Mouse (Mus musculus): Measurements from ENCODE around the gene Cdkl5. TPM values are rescaled to one million over a fixed set of nuclear protein-coding genes. Genes with fewer than 3 reads are reported as not detected.
A peak's percentile ranks its signal among the peaks of the same experiment; 100 is the strongest.

The Cdkl5 gene
- 2.9 and 3.6 TPM in 2 replicates for polyA plus RNA-seq (2016; fragmentation: Nextera tagmentation; extraction: Ambion mirVana)

GRCm38 (mm10) chrX:160994543-160995121 is at the start of gene Cdkl5:
Cdkl5 (minus strand) TSS chrX:160994704.
- Histone ChIP-seq H3K9me3 (replicated peaks) (no peaks in the 10 kb centered on the region), H3K27ac (replicated peaks) (peak within 1 kb of the TSS; percentile 87), H3K4me1 (peaks cover 26% of the 10 kb centered on the region), H3K4me3 (peak within 1 kb of the TSS; percentile 68), H3K36me3 (no peaks in the 10 kb centered on the region), H3K27me3 (ENCODE audit: low read depth, poor library complexity, severe bottlenecking) (peaks cover 86% of the 10 kb centered on the region)
- peak; percentile 92 for DNase-seq (ENCODE audit: low spot score)
- WGBS, result 21% methylated on average over 53 of the region's 53 CpGs

DNA sequence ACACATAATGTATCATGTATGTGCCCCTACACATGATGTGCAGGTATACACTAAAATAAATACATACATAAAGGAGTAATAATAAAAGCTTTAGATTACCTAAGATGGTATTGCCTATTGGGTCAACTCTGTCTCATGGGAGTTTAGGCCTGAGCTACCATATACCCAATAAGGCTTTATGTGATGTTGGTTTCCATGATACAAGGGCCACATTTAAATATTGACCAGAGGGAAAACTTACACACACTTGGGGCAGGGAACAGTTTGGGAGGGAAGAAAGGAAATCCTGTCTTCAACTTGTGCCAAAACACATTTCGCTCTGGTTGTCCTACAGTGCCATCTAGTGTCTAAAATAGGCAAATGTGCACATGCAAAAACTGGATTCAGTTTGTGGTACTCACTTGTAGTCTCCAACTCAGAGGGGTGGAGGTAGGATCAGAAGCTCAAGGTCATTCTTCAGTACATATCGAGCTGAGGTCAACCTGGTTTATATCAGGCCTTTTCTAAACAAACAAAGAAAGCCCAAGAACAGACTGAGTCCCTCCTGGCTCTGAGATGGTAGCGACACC is 38.8 kb upstream of the Cdkl5 start:
- peak; percentile 21 for DNase-seq (ENCODE audit: low spot score)
- H3K27me3 ChIP-seq (ENCODE audit: low read depth, poor library complexity, severe bottlenecking), result peaks cover 62% of the 10 kb centered on the region
- no peak overlapping the region for H3K27ac ChIP-seq (replicated peaks)
- H3K4me3 ChIP-seq, result no peak overlapping the region
- WGBS, result 46% methylated on average over 3 of the region's 3 CpGs
- no peaks in the 10 kb centered on the region for H3K9me3 ChIP-seq (replicated peaks)
- no peaks in the 10 kb centered on the region for H3K36me3 ChIP-seq
- H3K4me1 ChIP-seq, result no peaks in the 10 kb centered on the region

DNA sequence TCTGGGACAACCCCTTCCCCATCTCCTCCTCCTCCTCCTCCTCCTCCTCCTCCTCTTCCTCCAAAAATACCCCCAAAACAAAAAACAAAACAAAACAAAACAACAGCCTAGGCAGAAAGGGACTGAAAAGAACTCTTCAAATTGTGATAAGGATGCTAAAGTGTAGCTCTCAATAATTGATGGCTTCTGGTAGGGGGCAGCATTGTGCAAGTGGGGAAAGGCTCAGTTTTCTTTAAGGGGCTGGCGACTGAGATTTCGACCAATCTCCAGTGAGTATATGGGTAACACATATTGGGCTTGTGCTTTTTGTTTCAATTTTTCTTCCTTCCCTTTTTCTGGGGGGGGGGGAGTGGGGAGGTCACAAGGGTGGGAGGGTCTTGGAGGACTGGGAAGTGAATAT is 37.9 kb upstream of the Cdkl5 start:
- no peak for DNase-seq (ENCODE audit: low spot score)
- no peak overlapping the region for H3K27ac ChIP-seq (replicated peaks)
- no peak overlapping the region for H3K4me3 ChIP-seq
- H3K9me3 ChIP-seq (replicated peaks), result no peaks in the 10 kb centered on the region
- 56% methylated on average over 2 of the region's 2 CpGs for WGBS
- H3K4me1 ChIP-seq, result no peaks in the 10 kb centered on the region
- H3K27me3 ChIP-seq (ENCODE audit: low read depth, poor library complexity, severe bottlenecking), result peaks cover 69% of the 10 kb centered on the region
- no peaks in the 10 kb centered on the region for H3K36me3 ChIP-seq

GRCm38 (mm10) chrX:161030233-161030632 is 35.7 kb upstream of the Cdkl5 start:
- Histone ChIP-seq H3K4me1 (no peaks in the 10 kb centered on the region), H3K9me3 (replicated peaks) (no peaks in the 10 kb centered on the region), H3K27me3 (ENCODE audit: low read depth, poor library complexity, severe bottlenecking) (peaks cover 69% of the 10 kb centered on the region), H3K36me3 (no peaks in the 10 kb centered on the region), H3K27ac (replicated peaks) (no peak overlapping the region), H3K4me3 (no peak overlapping the region)
- DNase-seq (ENCODE audit: low spot score), result no peak

DNA sequence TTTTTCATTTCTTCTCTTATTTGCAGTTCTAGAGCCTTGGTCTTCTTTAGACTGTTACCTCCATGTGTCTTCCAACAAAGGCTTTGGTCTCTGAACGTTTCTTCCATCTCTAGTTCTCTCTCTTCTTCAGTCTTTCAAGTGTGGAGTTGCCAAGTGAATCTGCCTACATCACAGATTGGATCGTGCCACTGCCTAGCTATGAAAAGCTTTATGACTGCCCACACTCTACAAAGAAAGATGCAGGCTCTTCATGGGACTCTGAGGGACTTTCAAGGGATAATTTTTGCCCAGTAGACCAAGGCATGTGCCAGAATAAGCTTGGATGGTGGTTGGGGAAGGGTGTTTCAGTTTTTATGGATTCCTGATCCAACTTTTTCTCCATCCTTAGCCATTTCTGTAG is 30.0 kb upstream of the Cdkl5 start:
- Histone ChIP-seq H3K4me3 (no peak overlapping the region), H3K4me1 (no peaks in the 10 kb centered on the region), H3K27me3 (ENCODE audit: low read depth, poor library complexity, severe bottlenecking) (peaks cover 80% of the 10 kb centered on the region), H3K36me3 (no peaks in the 10 kb centered on the region), H3K27ac (replicated peaks) (no peak overlapping the region), H3K9me3 (replicated peaks) (no peaks in the 10 kb centered on the region)
- no peak for DNase-seq (ENCODE audit: low spot score)
- WGBS, result 76% methylated on average over 2 of the region's 2 CpGs

GRCm38 (mm10) chrX:161021548-161021947 is 27.0 kb upstream of the Cdkl5 start:
- no peak overlapping the region for H3K27ac ChIP-seq (replicated peaks)
- H3K4me1 ChIP-seq, result no peaks in the 10 kb centered on the region
- WGBS, result 87% methylated on average over 7 of the region's 7 CpGs
- no peaks in the 10 kb centered on the region for H3K36me3 ChIP-seq
- H3K4me3 ChIP-seq, result no peak overlapping the region
- no peak for DNase-seq (ENCODE audit: low spot score)
- H3K27me3 ChIP-seq (ENCODE audit: low read depth, poor library complexity, severe bottlenecking), result peaks cover 86% of the 10 kb centered on the region
- no peaks in the 10 kb centered on the region for H3K9me3 ChIP-seq (replicated peaks)

DNA sequence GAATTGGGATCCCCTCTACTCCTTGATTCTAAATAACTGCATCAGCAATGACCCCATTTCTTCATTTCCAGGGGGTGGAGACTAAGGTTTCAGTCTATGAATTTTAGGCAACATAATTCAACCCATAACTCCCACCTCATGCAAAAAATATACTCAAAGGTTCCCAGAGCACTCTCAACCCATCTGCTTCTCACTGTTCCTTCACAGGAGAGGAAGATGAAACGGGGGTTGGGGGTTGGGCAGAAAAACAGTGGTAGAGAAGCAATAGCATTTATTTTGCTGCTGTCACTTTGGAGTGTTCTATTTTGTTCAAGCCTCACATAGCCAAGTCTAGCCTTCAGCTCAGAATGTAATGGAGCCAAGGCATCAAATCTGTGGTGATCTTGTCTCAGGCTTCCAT is 23.7 kb upstream of the Cdkl5 start:
- H3K4me1 ChIP-seq, result no peaks in the 10 kb centered on the region
- no peak overlapping the region for H3K27ac ChIP-seq (replicated peaks)
- no peaks in the 10 kb centered on the region for H3K9me3 ChIP-seq (replicated peaks)
- H3K36me3 ChIP-seq, result no peaks in the 10 kb centered on the region
- DNase-seq (ENCODE audit: low spot score), result no peak
- H3K4me3 ChIP-seq, result no peak overlapping the region
- H3K27me3 ChIP-seq (ENCODE audit: low read depth, poor library complexity, severe bottlenecking), result peaks cover 85% of the 10 kb centered on the region
- WGBS, result 84% methylated on average over 1 of the region's 1 CpGs

- no peak for DNase-seq (ENCODE audit: low spot score)
- Histone ChIP-seq H3K27me3 (ENCODE audit: low read depth, poor library complexity, severe bottlenecking) (peaks cover 94% of the 10 kb centered on the region), H3K4me1 (no peaks in the 10 kb centered on the region), H3K27ac (replicated peaks) (no peak overlapping the region), H3K9me3 (replicated peaks) (no peaks in the 10 kb centered on the region), H3K4me3 (no peak overlapping the region), H3K36me3 (no peaks in the 10 kb centered on the region)
- WGBS, result 87% methylated on average over 1 of the region's 1 CpGs
Observed at GRCm38 (mm10) chrX:161006272-161006671, 11.8 kb upstream of the Cdkl5 start.

DNA sequence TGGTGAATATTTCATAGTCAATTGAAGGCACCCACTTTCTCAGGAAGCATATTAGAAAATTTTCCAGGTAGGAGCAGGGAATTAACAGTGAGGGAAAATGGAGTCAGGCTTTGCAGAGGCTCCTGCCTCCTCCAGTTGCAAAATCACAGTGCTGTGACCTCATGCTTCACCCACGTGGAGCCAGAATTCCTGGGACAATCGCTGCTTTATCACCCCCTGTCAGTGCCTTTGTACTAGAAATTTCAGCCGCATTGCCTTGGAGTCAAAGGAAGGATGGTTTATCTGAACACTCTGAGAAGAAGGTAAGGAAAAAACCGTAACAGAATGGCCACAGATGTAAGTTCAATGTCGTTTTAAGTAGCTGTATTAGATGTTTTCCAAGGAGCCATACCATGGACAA is 1.5 kb upstream of the Cdkl5 start:
- Histone ChIP-seq H3K4me1 (peaks cover 26% of the 10 kb centered on the region), H3K4me3 (0 out of 2 replicates have a peak overlapping the region, but pooled peaks have one; percentile 68), H3K9me3 (replicated peaks) (no peaks in the 10 kb centered on the region), H3K36me3 (no peaks in the 10 kb centered on the region), H3K27ac (replicated peaks) (peak overlapping the region; percentile 85; the same call in 1 of the 2 replicates), H3K27me3 (ENCODE audit: low read depth, poor library complexity, severe bottlenecking) (peaks cover 95% of the 10 kb centered on the region)
- WGBS, result 27% methylated on average over 5 of the region's 5 CpGs
- peak; percentile 28 for DNase-seq (ENCODE audit: low spot score)

- 21% methylated on average over 31 of the region's 31 CpGs for WGBS
- Histone ChIP-seq H3K36me3 (no peaks in the 10 kb centered on the region), H3K4me3 (peak overlapping the region; percentile 68), H3K27me3 (ENCODE audit: low read depth, poor library complexity, severe bottlenecking) (peaks cover 90% of the 10 kb centered on the region), H3K27ac (replicated peaks) (peak overlapping the region; percentile 85), H3K9me3 (replicated peaks) (no peaks in the 10 kb centered on the region), H3K4me1 (peaks cover 26% of the 10 kb centered on the region)
- no peak for DNase-seq (ENCODE audit: low spot score)
Observed at GRCm38 (mm10) chrX:160995131-160995667, 695 bp upstream of the Cdkl5 start.

DNA sequence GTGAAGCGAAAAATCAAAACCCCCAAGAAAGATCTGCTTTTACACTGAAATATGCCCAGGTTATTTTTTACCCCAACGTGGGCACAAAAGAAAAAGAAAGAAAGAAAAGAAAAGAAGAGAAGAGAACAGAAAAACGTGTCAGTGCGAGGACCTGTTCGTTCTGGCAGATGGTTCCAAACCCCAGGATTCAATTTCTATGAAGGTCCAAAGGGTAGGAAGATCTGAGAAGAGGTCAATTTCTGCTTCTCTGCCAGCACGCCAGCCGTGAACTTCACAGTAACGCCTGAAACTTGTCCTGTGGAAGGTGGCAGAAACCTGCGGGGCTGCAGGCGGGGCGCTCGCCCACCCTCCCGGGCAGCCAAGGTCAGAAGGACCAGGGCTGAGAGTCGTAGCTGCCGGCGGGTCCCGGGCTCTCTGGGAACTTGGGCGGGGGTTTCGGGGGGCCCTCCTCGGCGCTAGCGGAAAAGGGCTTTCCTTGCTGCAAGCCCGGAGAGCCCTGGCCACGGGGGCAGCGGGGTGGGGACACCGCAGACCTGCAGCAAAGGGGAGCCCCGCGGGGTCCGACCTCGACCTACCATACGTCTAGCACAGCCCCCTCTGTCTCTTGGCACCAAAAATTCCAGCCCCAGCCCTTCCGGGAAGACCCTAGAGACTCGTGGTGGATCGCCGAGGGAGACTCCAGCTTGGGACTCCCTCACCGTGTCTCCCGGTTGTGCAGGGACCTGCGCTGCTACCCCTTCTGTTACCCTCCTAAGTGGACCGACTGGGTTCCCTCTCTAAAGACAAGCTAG is 560 bp downstream of the Cdkl5 start:
- Histone ChIP-seq H3K4me1 (peaks cover 26% of the 10 kb centered on the region), H3K36me3 (0 out of 2 replicates have a peak, but pooled peaks cover 3% of the 10 kb centered on the region), H3K27me3 (ENCODE audit: low read depth, poor library complexity, severe bottlenecking) (peaks cover 84% of the 10 kb centered on the region), H3K27ac (replicated peaks) (peak overlapping the region; percentile 87), H3K4me3 (peak overlapping the region; percentile 68), H3K9me3 (replicated peaks) (no peaks in the 10 kb centered on the region)
- DNase-seq (ENCODE audit: low spot score), result no peak
- WGBS, result 21% methylated on average over 39 of the region's 39 CpGs

GRCm38 (mm10) chrX:160992703-160993102 is 1.8 kb downstream of the Cdkl5 start:
- Histone ChIP-seq H3K27ac (replicated peaks) (no peak overlapping the region), H3K27me3 (ENCODE audit: low read depth, poor library complexity, severe bottlenecking) (peaks cover 81% of the 10 kb centered on the region), H3K9me3 (replicated peaks) (no peaks in the 10 kb centered on the region), H3K36me3 (0 out of 2 replicates have a peak, but pooled peaks cover 4% of the 10 kb centered on the region), H3K4me1 (peaks cover 26% of the 10 kb centered on the region), H3K4me3 (peak overlapping the region; percentile 68)
- 40% methylated on average over 2 of the region's 2 CpGs for WGBS
- DNase-seq (ENCODE audit: low spot score), result no peak

- 0 out of 2 replicates have a peak, but pooled peaks cover 4% of the 10 kb centered on the region for H3K36me3 ChIP-seq
- H3K27me3 ChIP-seq (ENCODE audit: low read depth, poor library complexity, severe bottlenecking), result peaks cover 70% of the 10 kb centered on the region
- no peak overlapping the region for H3K27ac ChIP-seq (replicated peaks)
- H3K4me1 ChIP-seq, result peaks cover 14% of the 10 kb centered on the region
- 82% methylated on average over 4 of the region's 4 CpGs for WGBS
- no peaks in the 10 kb centered on the region for H3K9me3 ChIP-seq (replicated peaks)
- no peak overlapping the region for H3K4me3 ChIP-seq
- DNase-seq (ENCODE audit: low spot score), result no peak
Observed at GRCm38 (mm10) chrX:160990276-160990675, 4.2 kb downstream of the Cdkl5 start.

Measured in midbrain, embryonic 10.5 days (tissue).